Mouse (Mus musculus) v-Abl transformed pro-B cells (cell line): ENCODE results near the gene Vipr2.

Experiments
- in situ Hi-C, 2 experiments: fragments of 400-800 bp; cut with MboI; formaldehyde crosslinking; loops; one replicate each; pipeline ENCODE4 v1.15.1; 2025; ENCODE audit not compliant: unreplicated experiment in 2 of 2

Gene Vipr2

DNA sequence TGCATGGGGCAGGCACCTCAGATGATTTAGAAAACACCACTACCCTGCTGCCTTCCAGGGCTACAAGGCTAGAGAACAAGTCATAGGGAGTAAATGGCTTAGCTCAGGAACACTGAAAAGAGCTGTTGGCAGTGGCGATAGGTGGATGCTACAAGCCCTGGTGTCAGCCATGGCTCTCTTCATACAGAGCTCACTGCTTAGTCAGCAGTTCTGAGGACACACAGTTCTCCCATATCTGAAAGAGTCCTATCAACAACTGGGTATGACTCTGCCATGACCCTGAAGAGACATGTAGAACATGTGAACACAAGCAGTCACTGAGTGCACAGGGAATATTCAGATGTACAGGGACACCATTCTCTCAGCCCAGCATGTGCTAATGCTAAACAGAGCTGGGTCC is 68.2 kb downstream of the Vipr2 start:
- in situ Hi-C loops = no loop called here

GRCm38 (mm10) chr12:116146996-116147634 is 69.6 kb downstream of the Vipr2 start:
- in situ Hi-C loops = no loop called here

- in situ Hi-C loops = no loop called here
Observed at GRCm38 (mm10) chr12:116152866-116153428, 75.4 kb downstream of the Vipr2 start.

- in situ Hi-C loops = no loop called here
Observed at GRCm38 (mm10) chr12:116156792-116157532, 79.4 kb downstream of the Vipr2 start.

GRCm38 (mm10) chr12:116159223-116159622 is 81.7 kb downstream of the Vipr2 start:
- in situ Hi-C loops = no loop called here

DNA sequence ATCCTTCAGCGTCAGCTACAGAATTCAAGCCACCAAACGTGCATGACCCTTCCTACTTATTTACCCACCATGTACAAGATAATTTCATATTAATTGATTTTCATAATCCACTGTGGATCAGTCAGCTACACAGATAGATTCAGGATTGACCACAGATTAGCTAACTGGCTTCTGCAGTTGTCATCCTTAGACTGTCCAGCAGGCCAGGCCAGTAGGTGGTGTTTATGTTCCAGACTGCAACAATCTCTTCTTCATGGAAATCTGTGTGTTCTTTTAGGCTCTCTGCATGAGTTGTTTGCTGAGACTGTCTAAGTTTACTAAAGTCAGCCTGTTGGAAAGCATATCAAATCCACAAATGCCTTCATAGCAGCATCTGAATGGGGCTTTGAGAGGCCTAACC is 82.2 kb downstream of the Vipr2 start:
- in situ Hi-C loops = no loop called here

- in situ Hi-C loops = no loop called here
Observed at GRCm38 (mm10) chr12:116165368-116165767, 87.8 kb downstream of the Vipr2 start.

- in situ Hi-C loops = no loop called here
Observed at GRCm38 (mm10) chr12:116169666-116170065, 92.1 kb downstream of the Vipr2 start.

GRCm38 (mm10) chr12:116176930-116177329 is 99.4 kb downstream of the Vipr2 start:
- in situ Hi-C loops = no loop called here

DNA sequence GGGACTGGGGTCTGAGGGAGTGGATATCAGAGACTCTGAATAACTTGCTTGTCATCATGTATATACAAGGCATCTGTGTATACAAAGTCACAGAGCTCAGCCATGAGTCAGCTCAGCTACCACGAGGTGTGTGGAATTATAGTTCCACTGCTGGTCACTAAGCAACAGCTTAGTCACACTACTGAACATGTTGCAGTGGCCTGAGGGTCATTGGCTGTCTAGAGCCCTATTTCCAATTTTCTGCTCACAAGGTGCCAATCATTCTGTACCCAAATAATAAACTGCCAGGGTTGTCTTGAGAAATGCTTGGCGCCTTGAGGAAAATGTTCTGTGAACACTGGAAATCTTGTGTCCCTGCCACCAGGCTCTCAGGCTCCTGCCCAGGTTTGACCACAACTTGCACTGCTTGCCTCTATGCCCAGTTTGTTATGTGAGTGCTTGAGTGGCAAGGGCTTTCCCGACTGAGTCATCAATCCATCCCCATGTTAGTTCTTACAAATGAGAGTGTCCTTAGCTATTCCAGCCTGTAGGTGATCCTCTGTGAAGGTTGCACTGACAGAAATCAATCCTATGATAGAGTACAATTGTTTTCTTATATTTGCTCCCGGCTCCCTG is 104.0 kb downstream of the Vipr2 start:
- in situ Hi-C loops = no loop called here

DNA sequence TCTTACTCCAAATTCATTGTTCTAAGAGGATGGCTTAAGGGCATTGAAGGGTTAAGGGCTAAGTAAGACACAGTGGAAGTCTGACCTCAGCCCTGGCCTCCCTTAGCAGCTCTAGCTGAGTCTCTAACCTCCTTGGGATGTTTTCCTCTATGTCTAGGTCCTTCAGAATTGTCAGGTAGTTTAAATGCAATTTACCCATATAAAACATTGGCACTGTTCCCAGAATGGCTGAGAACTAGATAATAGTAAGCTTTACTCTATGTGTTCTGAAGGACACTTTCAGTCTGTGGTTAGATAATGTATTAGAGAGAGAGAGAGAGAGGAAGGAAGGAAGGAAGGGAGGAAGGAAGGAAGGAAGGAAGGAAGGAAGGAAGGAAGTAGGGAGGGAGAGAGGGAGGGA is 104.8 kb downstream of the Vipr2 start:
- in situ Hi-C loops = no loop called here

GRCm38 (mm10) chr12:116183212-116183935 is 105.8 kb downstream of the Vipr2 start:
- in situ Hi-C loops = no loop called here

DNA sequence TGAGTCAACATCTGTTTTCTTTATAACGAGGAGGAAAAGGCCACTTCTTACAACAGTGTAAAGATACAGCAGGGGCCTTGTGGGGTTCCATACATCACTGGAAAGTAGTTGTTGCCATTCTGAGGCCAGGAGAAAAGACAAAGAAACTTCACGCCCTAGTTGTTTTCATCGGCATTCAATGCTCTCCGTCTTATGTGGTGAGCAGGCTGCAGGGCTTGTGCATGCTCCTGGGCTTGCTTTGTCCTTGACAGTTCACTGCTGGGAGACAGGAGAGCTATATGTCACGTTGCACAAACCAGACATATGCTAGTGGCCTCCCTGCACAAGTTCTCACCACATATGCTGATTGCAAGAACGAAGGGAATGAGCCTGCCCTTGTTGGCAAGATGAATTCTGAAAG is 116.4 kb downstream of the Vipr2 start:
- in situ Hi-C loops = no loop called here

- in situ Hi-C loops = no loop called here
Observed at GRCm38 (mm10) chr12:116194641-116195040, 117.1 kb downstream of the Vipr2 start.
